Mouse (Mus musculus): ENCODE results near the gene Olfr1012. TPM values are rescaled to one million over a fixed set of nuclear protein-coding genes. Genes with fewer than 3 reads are reported as not detected.
"Not testable (repeated sequence)": the region's sequence is repeated elsewhere in the genome, so short reads cannot be mapped to it uniquely, and the experiment has no call there.

The Olfr1012 gene
- polyA plus RNA-seq, 1 experiment from 2014 or later, result not detected

- Histone ChIP-seq H3K4me3 (ENCODE audit: low read depth, low read length) (no peak overlapping the region), H3K27ac (ENCODE audit: low read length) (no peak overlapping the region), H3K9me3 (ENCODE audit: low read length) (no peaks in the 10 kb centered on the region), H3K9ac (replicated peaks; ENCODE audit: low read depth) (no peak overlapping the region), H3K36me3 (ENCODE audit: insufficient read depth, low read length) (no peaks in the 10 kb centered on the region), H3K4me2 (replicated peaks; ENCODE audit: low read depth, low read length) (no peak overlapping the region), H3K27me3 (replicated peaks; ENCODE audit: insufficient read depth, low read length) (no peaks in the 10 kb centered on the region), H3K4me1 (ENCODE audit: insufficient read depth, low read depth, low read length) (no peaks in the 10 kb centered on the region)
- ATAC-seq (no peak), DNase-seq (ENCODE audit: low spot score) (no peak)
- WGBS, result 76% methylated on average over 4 of the region's 4 CpGs
- no peak for TF ChIP-seq EP300 (IDR thresholded peaks at IDR 0.05)
- TF ChIP-seq CTCF (IDR thresholded peaks at IDR 0.05), result no peak
Observed at GRCm38 (mm10) chr2:85753822-85754221, 8.7 kb downstream of the Olfr1012 start.

- Histone ChIP-seq H3K27ac (ENCODE audit: low read length) (no peak overlapping the region), H3K36me3 (ENCODE audit: insufficient read depth, low read length) (no peaks in the 10 kb centered on the region), H3K4me1 (ENCODE audit: insufficient read depth, low read depth, low read length) (no peaks in the 10 kb centered on the region), H3K4me3 (ENCODE audit: low read depth, low read length) (no peak overlapping the region), H3K9me3 (ENCODE audit: low read length) (no peaks in the 10 kb centered on the region), H3K4me2 (replicated peaks; ENCODE audit: low read depth, low read length) (no peak overlapping the region), H3K9ac (replicated peaks; ENCODE audit: low read depth) (no peak overlapping the region), H3K27me3 (replicated peaks; ENCODE audit: insufficient read depth, low read length) (no peaks in the 10 kb centered on the region)
- no peak for ATAC-seq
- peak; percentile 43 for DNase-seq (ENCODE audit: low spot score)
- TF ChIP-seq EP300 (IDR thresholded peaks at IDR 0.05) (no peak), CTCF (IDR thresholded peaks at IDR 0.05) (peak; percentile 75)
- 10% methylated on average over 3 of the region's 3 CpGs for WGBS
Observed at GRCm38 (mm10) chr2:85725793-85726192, 36.8 kb downstream of the Olfr1012 start.

GRCm38 (mm10) chr2:85715119-85715518 lies 47.4 kb downstream of the Olfr1012 start, which contains the start of gene Olfr1009:
TSS of gene Olfr1009 (plus strand) at chr2:85715419.
- 75% methylated on average over 1 of the region's 1 CpGs for WGBS
- H3K27ac ChIP-seq (ENCODE audit: low read length), result no peak within 1 kb of the TSS
- no peak for DNase-seq (ENCODE audit: low spot score)
- H3K4me3 ChIP-seq (ENCODE audit: low read depth, low read length), result no peak within 1 kb of the TSS
- H3K36me3 ChIP-seq (ENCODE audit: insufficient read depth, low read length), result no peaks in the 10 kb centered on the region
- H3K27me3 ChIP-seq (replicated peaks; ENCODE audit: insufficient read depth, low read length), result no peaks in the 10 kb centered on the region
- H3K9ac ChIP-seq (replicated peaks; ENCODE audit: low read depth), result no peak within 1 kb of the TSS
- H3K4me2 ChIP-seq (replicated peaks; ENCODE audit: low read depth, low read length), result no peak within 1 kb of the TSS
- no peak for ATAC-seq
- no peaks in the 10 kb centered on the region for H3K9me3 ChIP-seq (ENCODE audit: low read length)
- no peaks in the 10 kb centered on the region for H3K4me1 ChIP-seq (ENCODE audit: insufficient read depth, low read depth, low read length)
- TF ChIP-seq EP300 (IDR thresholded peaks at IDR 0.05) (no peak), CTCF (IDR thresholded peaks at IDR 0.05) (no peak)

- DNase-seq (ENCODE audit: low spot score) (no peak), ATAC-seq (no peak)
- WGBS, result 13% methylated on average over 1 of the region's 1 CpGs
- H3K27me3 ChIP-seq (replicated peaks; ENCODE audit: insufficient read depth, low read length), result no peaks in the 10 kb centered on the region
- no peak overlapping the region for H3K4me2 ChIP-seq (replicated peaks; ENCODE audit: low read depth, low read length)
- H3K4me1 ChIP-seq (ENCODE audit: insufficient read depth, low read depth, low read length), result no peaks in the 10 kb centered on the region
- no peak for TF ChIP-seq EP300 (IDR thresholded peaks at IDR 0.05)
- TF ChIP-seq CTCF (IDR thresholded peaks at IDR 0.05), result no peak
- H3K9ac ChIP-seq (replicated peaks; ENCODE audit: low read depth), result no peak overlapping the region
- H3K27ac ChIP-seq (ENCODE audit: low read length), result no peak overlapping the region
- no peaks in the 10 kb centered on the region for H3K36me3 ChIP-seq (ENCODE audit: insufficient read depth, low read length)
- no peak overlapping the region for H3K4me3 ChIP-seq (ENCODE audit: low read depth, low read length)
- no peaks in the 10 kb centered on the region for H3K9me3 ChIP-seq (ENCODE audit: low read length)
Observed at GRCm38 (mm10) chr2:85711159-85711558, 51.4 kb downstream of the Olfr1012 start.

- WGBS, result 51% methylated on average over 2 of the region's 2 CpGs
- not testable (repeated sequence) for H3K4me3 ChIP-seq (ENCODE audit: low read depth, low read length)
Observed at GRCm38 (mm10) chr2:85710680-85711079, 51.9 kb downstream of the Olfr1012 start.

More at GRCm38 (mm10) chr2:85710680-85711079, 51.9 kb downstream of the Olfr1012 start:
- H3K27ac ChIP-seq (ENCODE audit: low read length); ATAC-seq; H3K4me1 ChIP-seq (ENCODE audit: insufficient read depth, low read depth, low read length); H3K9me3 ChIP-seq (ENCODE audit: low read length); H3K4me2 ChIP-seq (replicated peaks; ENCODE audit: low read depth, low read length); H3K36me3 ChIP-seq (ENCODE audit: insufficient read depth, low read length); H3K9ac ChIP-seq (replicated peaks; ENCODE audit: low read depth); DNase-seq (ENCODE audit: low spot score); H3K27me3 ChIP-seq (replicated peaks; ENCODE audit: insufficient read depth, low read length): not testable (repeated sequence)

Other genes starting within 250 kb of the Olfr1012 start
- gene 4833423E24Rik, start 243.7 kb downstream of the Olfr1012 start, polyA plus RNA-seq (2015; fragmentation: Nextera tagmentation; extraction: Ambion mirVana), result 3.2 and 3.8 TPM in 2 replicates
- gene Olfr996, start 183.6 kb downstream of the Olfr1012 start, polyA plus RNA-seq (2015; fragmentation: Nextera tagmentation; extraction: Ambion mirVana), result not detected in 2 replicates
- not detected in 2 replicates for gene Olfr998, start 173.8 kb downstream of the Olfr1012 start, polyA plus RNA-seq (2015; fragmentation: Nextera tagmentation; extraction: Ambion mirVana)
- gene Olfr1000, start 150.9 kb downstream of the Olfr1012 start, polyA plus RNA-seq (2015; fragmentation: Nextera tagmentation; extraction: Ambion mirVana), result not detected in 2 replicates
- not detected in 2 replicates for gene Olfr1002, start 112.1 kb downstream of the Olfr1012 start, polyA plus RNA-seq (2015; fragmentation: Nextera tagmentation; extraction: Ambion mirVana)
- gene Olfr154, start 98.3 kb downstream of the Olfr1012 start, polyA plus RNA-seq (2015; fragmentation: Nextera tagmentation; extraction: Ambion mirVana), result not detected in 2 replicates
- gene Olfr1006, start 84.0 kb downstream of the Olfr1012 start, polyA plus RNA-seq (2015; fragmentation: Nextera tagmentation; extraction: Ambion mirVana), result not detected in 2 replicates
- not detected in 2 replicates for gene Olfr1008, start 73.3 kb downstream of the Olfr1012 start, polyA plus RNA-seq (2015; fragmentation: Nextera tagmentation; extraction: Ambion mirVana)
- gene Olfr1009, start 47.3 kb downstream of the Olfr1012 start, polyA plus RNA-seq (2015; fragmentation: Nextera tagmentation; extraction: Ambion mirVana), result not detected in 2 replicates
- gene Olfr1013, start 4.3 kb upstream of the Olfr1012 start, polyA plus RNA-seq (2015; fragmentation: Nextera tagmentation; extraction: Ambion mirVana), result not detected in 2 replicates
- gene Olfr1014, start 9.9 kb upstream of the Olfr1012 start, polyA plus RNA-seq (2015; fragmentation: Nextera tagmentation; extraction: Ambion mirVana), result not detected in 2 replicates
- not detected in 2 replicates for gene Olfr1015, start 19.3 kb upstream of the Olfr1012 start, polyA plus RNA-seq (2015; fragmentation: Nextera tagmentation; extraction: Ambion mirVana)
- gene Olfr1016, start 39.8 kb upstream of the Olfr1012 start, polyA plus RNA-seq (2015; fragmentation: Nextera tagmentation; extraction: Ambion mirVana), result not detected in 2 replicates
- gene Olfr1018, start 55.7 kb upstream of the Olfr1012 start, polyA plus RNA-seq (2015; fragmentation: Nextera tagmentation; extraction: Ambion mirVana), result not detected in 2 replicates
- not detected in 2 replicates for gene Olfr1019, start 82.7 kb upstream of the Olfr1012 start, polyA plus RNA-seq (2015; fragmentation: Nextera tagmentation; extraction: Ambion mirVana)
- gene Olfr1020, start 84.3 kb upstream of the Olfr1012 start, polyA plus RNA-seq (2015; fragmentation: Nextera tagmentation; extraction: Ambion mirVana), result not detected in 2 replicates
- gene Olfr1022, start 105.8 kb upstream of the Olfr1012 start, polyA plus RNA-seq (2015; fragmentation: Nextera tagmentation; extraction: Ambion mirVana), result not detected in 2 replicates
- not detected in 2 replicates for gene Olfr1023, start 122.9 kb upstream of the Olfr1012 start, polyA plus RNA-seq (2015; fragmentation: Nextera tagmentation; extraction: Ambion mirVana)
- gene Olfr1024, start 142.3 kb upstream of the Olfr1012 start, polyA plus RNA-seq (2015; fragmentation: Nextera tagmentation; extraction: Ambion mirVana), result not detected in 2 replicates
- not detected in 2 replicates for gene Olfr1025-ps1, start 152.4 kb upstream of the Olfr1012 start, polyA plus RNA-seq (2015; fragmentation: Nextera tagmentation; extraction: Ambion mirVana)
- gene Olfr1026, start 158.8 kb upstream of the Olfr1012 start, polyA plus RNA-seq (2015; fragmentation: Nextera tagmentation; extraction: Ambion mirVana), result not detected in 2 replicates
- not detected in 2 replicates for gene Olfr1028, start 187.7 kb upstream of the Olfr1012 start, polyA plus RNA-seq (2015; fragmentation: Nextera tagmentation; extraction: Ambion mirVana)
- not detected in 2 replicates for gene Olfr1029, start 211.1 kb upstream of the Olfr1012 start, polyA plus RNA-seq (2015; fragmentation: Nextera tagmentation; extraction: Ambion mirVana)
- not detected in 2 replicates for gene Olfr1030, start 216.5 kb upstream of the Olfr1012 start, polyA plus RNA-seq (2015; fragmentation: Nextera tagmentation; extraction: Ambion mirVana)
- gene Olfr1031, start 227.5 kb upstream of the Olfr1012 start, polyA plus RNA-seq (2015; fragmentation: Nextera tagmentation; extraction: Ambion mirVana), result not detected in 2 replicates
- not detected in 2 replicates for gene Olfr1032, start 242.8 kb upstream of the Olfr1012 start, polyA plus RNA-seq (2015; fragmentation: Nextera tagmentation; extraction: Ambion mirVana)